Mouse (Mus musculus) hindbrain, postnatal 0 days (tissue): Measurements from ENCODE around the gene Ankrd13b. TPM values are rescaled to one million over a fixed set of nuclear protein-coding genes. Genes with fewer than 3 reads are reported as not detected.

Source experiments
- ATAC-seq: fragments of 200-750 bp; cut with Nextera tagmentation; 2 replicates; pipeline ENCODE4 v1.8.0; 2017; ENCODE audit warnings: mild to moderate bottlenecking, moderate TSS enrichment, moderate library complexity
- DNase-seq: peaks from one replicate; pipeline ENCODE4 v3.0.0-alpha.2; 2015; ENCODE audit warnings: low spot score
- H3K27ac ChIP-seq: fragments of 300-500 bp; sonication (generic); 2 replicates; pipeline ENCODE4 v1.5.1; 2014; ENCODE audit warnings: mild to moderate bottlenecking
- H3K27me3 ChIP-seq: fragments of 300-500 bp; sonication (generic); 2 replicates; pipeline ENCODE4 v1.6.1; 2014; ENCODE audit warnings: low read length, mixed read lengths; ENCODE audit not compliant: insufficient read depth
- H3K36me3 ChIP-seq: fragments of 300-500 bp; sonication (generic); 2 replicates; pipeline ENCODE4 v1.6.1; 2014; ENCODE audit warnings: low read length, mixed read lengths; ENCODE audit not compliant: insufficient read depth
- H3K4me1 ChIP-seq: fragments of 300-500 bp; sonication (generic); 2 replicates; pipeline ENCODE4 v1.6.1; 2014; ENCODE audit warnings: antibody characterized with exemption, low read length, mixed read lengths; ENCODE audit not compliant: insufficient read depth
- H3K4me2 ChIP-seq: fragments of 300-500 bp; sonication (generic); 2 replicates; pipeline ENCODE4 v1.6.1; 2014; ENCODE audit warnings: low read depth, mild to moderate bottlenecking, low read length, moderate library complexity, mixed read lengths
- H3K4me3 ChIP-seq: fragments of 300-500 bp; sonication (generic); 2 replicates; pipeline ENCODE4 v1.5.1; 2014; ENCODE audit warnings: low read length
- H3K9ac ChIP-seq: fragments of 300-500 bp; sonication (generic); replicated peaks from 2 replicates; pipeline ENCODE4 v1.6.1; 2014; ENCODE audit warnings: mild to moderate bottlenecking, low read length, moderate library complexity, mixed read lengths
- H3K9me3 ChIP-seq: fragments of 300-500 bp; sonication (generic); 2 replicates; pipeline ENCODE4 v1.6.1; 2016; ENCODE audit warnings: low read length, mixed read lengths
- CTCF ChIP-seq: IDR thresholded peaks from 2 replicates; pipeline ENCODE4 v1.5.1; 2016; ENCODE audit warnings: antibody characterized with exemption, control low read depth, low read depth
- WGBS: fragments of 180-500 bp; shearing (Covaris S2); extraction: QIAGEN DNeasy Blood & Tissue Kit; methylation state at CpG from one replicate; pipeline ENCODE4 v1.1.7; 2014; 5-methylcytosine and 5-hydroxymethylcytosine counted together
- polyA plus RNA-seq: library from polyadenylated mRNA; unstranded; fragments of >200 nt; fragmentation: Nextera tagmentation; extraction: Ambion mirVana; gene quantifications from 2 replicates; pipeline ENCODE4 v1.2.1, GENCODE M21; 2015
- total RNA-seq: library from RNA; depleted of rRNA; stranded (reverse); fragments of >200 nt; gene quantifications from 2 replicates; pipeline ENCODE4 v1.2.3, GENCODE M21; 2014

Gene Ankrd13b
- total and polyA plus RNA-seq, 2 experiments from 2014 or later = 30.6 to 77.1 TPM

DNA sequence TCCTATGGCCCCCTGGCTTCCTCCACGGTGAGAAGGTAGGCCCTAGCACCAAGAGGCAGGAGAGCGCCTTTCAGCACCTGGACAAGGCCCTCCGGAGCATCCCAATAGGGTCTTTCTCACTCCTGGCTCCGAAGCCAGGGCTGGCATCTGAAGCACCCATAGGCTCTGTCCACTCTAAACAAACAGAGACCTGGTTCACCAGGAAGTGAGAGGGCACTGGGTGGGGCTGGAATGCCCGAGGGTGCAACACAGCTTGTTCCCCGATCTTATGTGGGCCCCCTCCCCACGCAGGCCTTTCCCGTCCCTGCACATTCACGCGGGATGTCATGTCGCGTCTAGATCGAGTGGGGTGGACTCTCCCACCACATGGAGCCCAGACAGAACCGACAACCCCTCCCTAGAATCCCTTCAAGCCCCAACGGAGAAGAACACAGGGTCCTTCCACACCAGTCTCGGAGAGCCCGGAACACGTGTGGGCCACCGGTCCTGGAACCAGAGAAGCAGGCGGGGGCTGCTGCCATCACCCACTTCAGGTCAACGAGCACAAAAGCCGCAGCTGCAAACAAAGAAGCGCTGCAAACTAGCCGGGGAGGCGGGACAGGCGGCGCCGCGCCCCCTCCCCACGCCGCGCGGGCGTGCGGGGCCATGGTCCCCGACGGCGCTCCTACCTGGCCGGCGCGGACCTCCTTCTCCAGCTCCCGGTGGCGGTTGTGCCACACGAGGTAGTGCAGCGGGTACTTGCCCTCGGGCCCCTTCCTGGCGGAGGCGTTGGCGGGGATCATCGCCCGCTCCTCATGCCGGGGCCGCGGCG lies 502 bp downstream of the Ankrd13b start:
- peaks cover 53% of the 10 kb centered on the region for H3K4me1 ChIP-seq

DNA sequence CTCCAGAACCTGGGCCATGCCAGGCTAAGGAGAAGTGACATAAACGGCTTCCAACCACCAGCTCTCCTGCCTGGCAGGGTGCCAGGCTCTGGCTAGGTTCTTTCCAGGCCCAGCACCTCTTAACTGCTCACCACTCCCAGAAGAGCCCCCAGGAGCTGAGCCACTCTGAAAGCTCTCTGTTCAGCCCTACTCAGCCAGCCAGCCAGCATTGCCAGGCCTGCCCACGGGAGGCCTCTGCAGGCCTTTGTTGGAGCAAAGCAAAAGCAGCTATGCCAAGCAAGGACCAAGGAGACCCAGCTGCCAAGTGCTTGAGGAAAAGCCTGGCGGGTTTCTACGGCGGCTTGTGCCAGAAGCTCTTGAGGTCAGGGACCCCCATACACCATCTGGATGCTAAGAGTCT lies 2.7 kb downstream of the Ankrd13b start:
- peak overlapping the region; percentile 43 for H3K9ac ChIP-seq
- H3K27ac ChIP-seq = peak overlapping the region; percentile 60
- H3K9me3 ChIP-seq = no peaks in the 10 kb centered on the region
- peak overlapping the region; percentile 11 for H3K4me3 ChIP-seq
- H3K4me2 ChIP-seq = peak overlapping the region; percentile 94
- peak; percentile 50 for TF ChIP-seq CTCF
- peak; percentile 36; the same call in 1 of the 2 replicates for ATAC-seq
- DNase-seq = peak; percentile 86
- H3K27me3 ChIP-seq = no peaks in the 10 kb centered on the region
- 7% methylated on average over 5 of the region's 5 CpGs for WGBS
- H3K4me1 ChIP-seq = peaks cover 43% of the 10 kb centered on the region
- no peaks in the 10 kb centered on the region for H3K36me3 ChIP-seq

More for the DNA sequence above, 502 bp downstream of the Ankrd13b start:
- Histone ChIP-seq H3K36me3 (no peaks in the 10 kb centered on the region), H3K27ac (peak overlapping the region; percentile 95), H3K4me2 (peak overlapping the region; percentile 94), H3K9me3 (no peaks in the 10 kb centered on the region), H3K9ac (peak overlapping the region; percentile 92), H3K4me3 (peak overlapping the region; percentile 91), H3K27me3 (no peaks in the 10 kb centered on the region)
- peak; percentile 6; the same call in 1 of the 2 replicates for ATAC-seq
- no peak for TF ChIP-seq CTCF
- peak; percentile 45 for DNase-seq
- 2% methylated on average over 51 of the region's 55 CpGs for WGBS

DNA sequence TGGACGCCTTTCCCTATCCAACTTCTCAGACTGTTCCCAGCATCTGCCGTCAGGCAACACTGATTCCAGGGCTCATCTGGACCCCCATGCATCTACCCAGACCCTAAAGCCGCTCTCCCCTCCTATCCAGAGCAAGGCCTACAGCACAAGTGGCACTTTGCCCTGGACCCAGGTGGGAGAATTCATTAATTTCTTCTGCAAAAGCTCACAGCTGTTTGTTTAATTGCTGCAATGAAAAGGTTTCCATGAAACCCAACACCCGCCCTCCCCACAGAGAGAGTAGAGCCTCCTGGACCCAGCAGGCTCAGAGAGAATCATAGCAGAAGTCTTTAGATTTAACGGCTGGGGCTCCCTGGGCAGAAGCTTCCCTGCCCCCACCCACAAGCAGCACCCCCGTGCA lies 4.2 kb downstream of the Ankrd13b start:
- DNase-seq (peak; percentile 60), ATAC-seq (no peak)
- Histone ChIP-seq H3K27ac (no peak overlapping the region), H3K36me3 (no peaks in the 10 kb centered on the region), H3K4me2 (0 out of 2 replicates have a peak overlapping the region, but pooled peaks have one; percentile 17), H3K9me3 (no peaks in the 10 kb centered on the region), H3K4me3 (no peak overlapping the region), H3K9ac (no peak overlapping the region), H3K27me3 (no peaks in the 10 kb centered on the region), H3K4me1 (peaks cover 38% of the 10 kb centered on the region)
- no peak for TF ChIP-seq CTCF
- 39% methylated on average over 6 of the region's 6 CpGs for WGBS

DNA sequence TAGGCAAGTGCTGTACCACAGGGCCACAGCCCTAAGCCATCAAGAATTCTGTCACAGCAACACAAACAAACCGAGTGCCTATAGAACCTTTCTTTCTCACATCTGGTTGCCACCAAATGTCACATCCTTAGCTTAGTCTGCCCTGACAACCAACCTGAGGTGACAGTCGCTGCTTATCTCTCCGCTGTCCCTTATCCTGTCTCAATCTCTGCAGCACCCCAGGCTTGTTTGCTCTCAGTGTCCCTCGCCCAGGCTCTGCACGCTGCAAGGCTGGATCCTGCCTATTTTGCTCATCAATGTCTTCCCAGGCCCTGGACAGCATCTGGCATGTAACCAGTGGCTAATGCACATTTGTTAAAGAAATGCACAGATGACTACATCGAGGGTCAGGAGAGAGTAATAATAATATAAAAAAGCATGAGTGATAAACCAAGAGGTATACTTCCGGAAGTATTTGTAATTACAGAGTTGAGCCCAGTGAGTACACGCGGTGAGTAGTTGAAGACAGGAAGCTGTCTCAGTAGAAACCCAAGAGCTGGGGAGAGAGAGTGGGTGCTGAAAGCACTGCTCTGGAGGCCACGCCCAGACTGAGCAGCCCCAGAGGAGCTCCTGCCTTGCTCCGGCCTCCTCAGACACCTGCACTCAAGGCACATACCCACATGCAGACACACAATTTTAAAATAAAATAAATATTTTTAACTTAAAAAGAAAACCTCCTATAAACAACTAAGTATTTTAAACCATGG lies 5.8 kb downstream of the Ankrd13b start:
- WGBS = 71% methylated on average over 11 of the region's 11 CpGs
- H3K4me2 ChIP-seq = no peak overlapping the region
- H3K4me3 ChIP-seq = no peak overlapping the region
- H3K4me1 ChIP-seq = peaks cover 34% of the 10 kb centered on the region
- no peaks in the 10 kb centered on the region for H3K36me3 ChIP-seq
- H3K27me3 ChIP-seq = no peaks in the 10 kb centered on the region
- no peak overlapping the region for H3K27ac ChIP-seq
- ATAC-seq = no peak
- no peaks in the 10 kb centered on the region for H3K9me3 ChIP-seq
- H3K9ac ChIP-seq = no peak overlapping the region
- no peak for TF ChIP-seq CTCF
- no peak for DNase-seq

DNA sequence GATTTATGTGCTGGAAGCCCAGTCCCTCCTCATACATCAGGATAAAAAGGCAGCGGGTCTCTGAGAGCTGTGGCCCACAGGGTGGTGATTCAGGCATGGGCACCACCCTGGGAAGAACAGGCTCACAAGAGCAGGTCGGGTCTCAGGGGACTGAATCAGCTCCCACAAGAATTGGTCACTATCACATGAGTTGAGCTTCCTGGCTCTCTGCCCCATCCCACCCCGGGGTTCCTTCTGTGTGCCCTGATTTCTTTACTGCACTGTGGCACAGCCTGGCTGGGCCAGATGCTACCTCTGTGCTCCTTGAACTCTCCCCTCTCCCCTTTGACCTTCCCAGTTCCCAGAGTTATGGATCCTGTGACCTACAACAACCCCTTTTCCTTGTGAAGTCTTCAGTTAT lies 6.4 kb downstream of the Ankrd13b start:
- Histone ChIP-seq H3K9me3 (no peaks in the 10 kb centered on the region), H3K27ac (no peak overlapping the region), H3K27me3 (no peaks in the 10 kb centered on the region), H3K36me3 (no peaks in the 10 kb centered on the region), H3K9ac (no peak overlapping the region), H3K4me2 (no peak overlapping the region), H3K4me3 (no peak overlapping the region), H3K4me1 (peaks cover 28% of the 10 kb centered on the region)
- TF ChIP-seq CTCF = no peak
- WGBS = 68% methylated on average over 3 of the region's 3 CpGs
- ATAC-seq = no peak
- DNase-seq = no peak

DNA sequence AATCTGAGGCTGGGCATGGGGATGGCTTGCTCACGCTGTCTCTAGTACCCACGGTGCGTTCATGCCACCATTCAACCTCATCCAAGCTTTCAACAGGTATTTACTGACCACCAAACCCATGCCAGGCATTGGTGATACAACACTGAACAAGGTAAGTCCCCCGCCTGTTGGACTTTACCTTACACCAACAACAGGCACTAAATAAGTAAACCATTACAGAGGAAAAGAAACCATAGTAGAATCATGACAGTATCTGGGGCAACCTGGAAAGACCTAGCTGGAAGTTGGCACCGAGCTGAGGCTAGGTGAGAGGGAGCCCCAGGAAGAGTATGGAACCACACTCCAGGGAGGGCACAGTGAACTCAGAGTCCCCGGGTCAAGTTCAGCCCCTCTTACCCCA lies 12.6 kb downstream of the Ankrd13b start:
- TF ChIP-seq CTCF = no peak
- Histone ChIP-seq H3K4me3 (no peak overlapping the region), H3K27me3 (no peaks in the 10 kb centered on the region), H3K27ac (no peak overlapping the region), H3K9ac (no peak overlapping the region), H3K4me2 (no peak overlapping the region), H3K4me1 (no peaks in the 10 kb centered on the region), H3K9me3 (no peaks in the 10 kb centered on the region), H3K36me3 (peaks cover 10% of the 10 kb centered on the region)
- ATAC-seq (no peak), DNase-seq (no peak)
- 95% methylated on average over 6 of the region's 6 CpGs for WGBS

DNA sequence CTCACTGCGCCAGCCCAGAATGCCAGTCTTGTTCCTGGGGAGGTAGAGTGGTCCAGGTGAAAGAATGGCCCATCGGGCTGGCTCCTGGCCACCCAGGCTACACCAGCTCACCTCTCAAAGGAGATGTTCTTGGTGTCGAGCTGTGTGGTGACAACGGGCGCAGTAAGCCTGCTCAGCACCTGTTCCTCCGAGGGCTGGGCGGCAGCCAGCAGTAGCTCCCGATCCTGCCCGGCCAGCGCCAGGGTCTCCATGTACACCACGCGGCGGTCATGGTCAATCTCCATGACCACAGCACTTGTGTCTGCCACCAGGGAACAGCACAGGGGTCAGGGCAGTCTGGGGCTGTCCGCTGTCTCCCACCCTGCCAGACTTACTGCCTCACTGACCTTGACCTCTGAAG lies 13.3 kb downstream of the Ankrd13b start:
- no peaks in the 10 kb centered on the region for H3K4me1 ChIP-seq
- TF ChIP-seq CTCF = no peak
- 86% methylated on average over 14 of the region's 14 CpGs for WGBS
- H3K4me3 ChIP-seq = no peak overlapping the region
- H3K9ac ChIP-seq = no peak overlapping the region
- H3K9me3 ChIP-seq = no peaks in the 10 kb centered on the region
- DNase-seq = no peak
- H3K27ac ChIP-seq = no peak overlapping the region
- peaks cover 12% of the 10 kb centered on the region for H3K36me3 ChIP-seq
- H3K4me2 ChIP-seq = no peak overlapping the region
- no peak for ATAC-seq
- H3K27me3 ChIP-seq = no peaks in the 10 kb centered on the region
